Mouse (Mus musculus): ENCODE data around the gene Ppp1r14a. TPM values are rescaled to one million over a fixed set of nuclear protein-coding genes. Genes with fewer than 3 reads are reported as not detected.

The Ppp1r14a gene
- polyA plus RNA-seq, 1 experiment from 2014 or later = 17.0 TPM

DNA sequence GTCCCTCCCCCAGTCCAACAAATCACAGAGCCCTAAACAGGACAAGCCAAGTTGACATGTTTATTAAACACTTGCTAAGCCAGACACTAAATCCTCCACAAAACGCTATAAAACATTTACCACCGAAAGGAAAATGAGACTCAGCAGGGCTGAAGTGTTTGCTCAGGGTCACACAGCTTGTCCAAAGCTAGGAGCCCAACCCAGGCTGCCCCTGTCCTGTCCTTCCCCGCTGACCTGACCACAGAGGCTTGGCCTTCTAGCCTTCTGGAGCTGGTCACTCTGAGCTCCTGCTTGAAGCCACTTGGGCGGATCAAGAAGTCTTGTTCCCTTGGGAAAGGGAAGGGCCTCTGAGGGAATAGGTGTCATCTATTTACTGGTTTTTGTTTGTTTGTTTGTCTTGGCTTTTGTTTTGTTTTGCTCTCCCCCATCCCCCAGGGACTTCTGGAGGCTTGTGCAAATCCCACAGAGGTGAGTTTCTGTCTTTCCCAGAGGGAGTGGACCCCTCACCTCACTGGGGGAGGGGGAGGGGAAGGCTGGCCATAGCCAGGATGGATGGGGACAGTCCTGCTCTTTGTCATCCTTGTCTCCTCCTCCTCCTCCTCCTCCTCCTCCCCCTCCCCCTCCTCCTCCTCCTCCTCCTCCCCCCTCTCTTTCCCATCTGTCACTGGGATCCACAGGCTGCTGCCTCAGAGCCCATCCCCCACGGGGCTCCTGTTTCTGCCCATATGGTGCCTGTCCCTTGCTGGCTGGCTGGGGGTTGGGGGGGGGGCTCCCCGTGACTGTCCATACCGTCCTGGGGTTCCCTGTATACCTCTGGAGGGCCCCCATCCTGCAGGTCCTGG, 2.7 kb downstream of the Ppp1r14a start:
- no peak for ATAC-seq (replicated peaks; ENCODE audit: insufficient number of reproducible peaks, insufficient read depth, low FRiP score, low read depth)
- WGBS = 31% methylated on average over 6 of the region's 7 CpGs
- Histone ChIP-seq H3K36me3 (no peaks in the 10 kb centered on the region), H3K9ac (no peak overlapping the region), H3K4me2 (peak overlapping the region; percentile 95; the same call in 1 of the 2 replicates), H3K4me3 (no peak overlapping the region), H3K27ac (peak overlapping the region; percentile 69), H3K4me1 (replicated peaks) (peaks cover 37% of the 10 kb centered on the region), H3K9me3 (replicated peaks) (no peaks in the 10 kb centered on the region), H3K27me3 (peaks cover 12% of the 10 kb centered on the region; the same call in 1 of the 2 replicates)

DNA sequence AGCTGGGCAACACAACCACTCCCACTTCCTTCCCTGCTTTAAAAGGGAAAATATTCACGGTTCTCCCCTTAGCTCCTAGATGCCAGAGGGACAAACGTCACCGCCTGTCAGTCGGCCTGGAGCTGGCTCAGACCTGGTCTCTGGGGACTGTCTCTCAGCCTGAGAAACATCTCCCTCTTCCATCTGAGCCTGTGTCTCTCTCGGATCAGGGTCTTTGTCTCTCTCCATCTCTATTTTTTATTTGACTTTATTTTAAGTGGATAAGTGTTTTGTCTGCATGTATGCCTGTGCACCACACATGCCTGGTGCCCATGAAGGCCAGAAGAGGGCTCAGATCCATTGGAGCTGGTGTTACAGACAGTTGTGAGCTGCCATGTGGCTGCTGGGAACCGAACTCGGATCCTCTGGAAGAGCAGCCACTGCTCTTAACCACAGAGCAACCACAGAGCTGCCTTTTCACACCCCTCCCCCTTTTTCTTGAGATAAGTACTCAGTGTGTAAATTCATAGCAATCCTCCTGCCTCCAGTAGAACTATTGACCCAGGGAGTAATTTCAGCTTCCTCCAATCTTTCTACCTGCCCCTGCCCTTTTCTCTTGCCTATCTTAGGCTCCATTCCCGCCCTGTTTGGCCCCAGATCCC, 3.5 kb downstream of the Ppp1r14a start:
- Histone ChIP-seq H3K27me3 (peaks cover 12% of the 10 kb centered on the region), H3K9me3 (replicated peaks) (no peaks in the 10 kb centered on the region), H3K9ac (no peak overlapping the region), H3K36me3 (no peaks in the 10 kb centered on the region), H3K4me1 (replicated peaks) (peaks cover 39% of the 10 kb centered on the region), H3K27ac (peak overlapping the region; percentile 65), H3K4me2 (peak overlapping the region; percentile 16; the same call in 1 of the 2 replicates), H3K4me3 (no peak overlapping the region)
- ATAC-seq (replicated peaks; ENCODE audit: insufficient number of reproducible peaks, insufficient read depth, low FRiP score, low read depth) = peak; percentile 36; the same call in 1 of the 2 replicates
- 30% methylated on average over 8 of the region's 8 CpGs for WGBS

DNA sequence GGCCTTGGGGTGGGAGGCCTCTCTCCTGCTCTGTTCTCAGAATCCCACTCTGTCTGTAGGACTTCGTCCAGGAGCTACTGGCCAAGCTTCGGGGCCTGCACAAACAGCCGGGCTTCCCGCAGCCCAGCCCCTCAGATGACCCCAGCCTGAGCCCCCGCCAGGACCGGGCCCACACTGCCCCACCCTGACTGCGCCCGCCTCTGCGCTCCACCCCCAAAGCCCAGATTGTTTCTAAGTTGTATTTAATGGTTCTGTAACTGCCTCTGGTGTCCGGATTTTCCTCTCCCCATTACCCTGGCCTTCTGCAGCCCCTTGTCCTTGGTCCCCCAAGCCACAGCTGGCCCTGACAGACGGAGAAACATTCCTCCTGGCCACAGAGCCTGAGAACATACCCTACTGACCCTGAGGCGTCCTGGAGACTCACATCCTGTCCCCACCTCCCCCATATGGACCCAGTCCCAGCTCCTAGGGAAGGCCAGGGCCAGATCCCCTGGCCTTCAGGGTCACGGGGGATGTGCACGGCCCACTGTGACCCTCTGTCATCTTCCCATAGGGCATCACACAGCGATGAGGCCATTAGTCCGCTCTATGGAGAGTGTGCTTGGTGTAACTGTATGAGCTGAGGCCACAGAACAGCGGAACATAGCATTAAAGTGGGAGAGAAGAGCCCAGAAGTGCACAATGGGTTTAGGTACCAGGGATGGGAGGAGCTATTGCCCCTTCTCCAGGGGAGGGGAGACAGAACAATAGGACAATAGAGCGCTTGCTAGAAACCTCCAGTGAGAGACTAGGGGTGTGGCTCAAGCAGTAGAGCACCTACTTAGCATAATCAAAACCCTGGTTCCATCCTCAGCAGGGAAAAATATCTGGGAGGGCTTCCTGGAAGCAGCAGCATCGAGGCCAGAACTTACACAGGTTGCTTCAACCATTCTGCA, 4.3 kb downstream of the Ppp1r14a start:
- WGBS = 45% methylated on average over 19 of the region's 19 CpGs
- ATAC-seq (replicated peaks; ENCODE audit: insufficient number of reproducible peaks, insufficient read depth, low FRiP score, low read depth) = no peak; the same call in 1 of the 2 replicates
- no peak overlapping the region for H3K4me2 ChIP-seq
- H3K4me1 ChIP-seq (replicated peaks) = peaks cover 39% of the 10 kb centered on the region
- no peaks in the 10 kb centered on the region for H3K36me3 ChIP-seq
- peaks cover 11% of the 10 kb centered on the region for H3K27me3 ChIP-seq
- H3K4me3 ChIP-seq = no peak overlapping the region
- H3K9me3 ChIP-seq (replicated peaks) = no peaks in the 10 kb centered on the region
- no peak overlapping the region for H3K9ac ChIP-seq
- H3K27ac ChIP-seq = peak overlapping the region; percentile 65

DNA sequence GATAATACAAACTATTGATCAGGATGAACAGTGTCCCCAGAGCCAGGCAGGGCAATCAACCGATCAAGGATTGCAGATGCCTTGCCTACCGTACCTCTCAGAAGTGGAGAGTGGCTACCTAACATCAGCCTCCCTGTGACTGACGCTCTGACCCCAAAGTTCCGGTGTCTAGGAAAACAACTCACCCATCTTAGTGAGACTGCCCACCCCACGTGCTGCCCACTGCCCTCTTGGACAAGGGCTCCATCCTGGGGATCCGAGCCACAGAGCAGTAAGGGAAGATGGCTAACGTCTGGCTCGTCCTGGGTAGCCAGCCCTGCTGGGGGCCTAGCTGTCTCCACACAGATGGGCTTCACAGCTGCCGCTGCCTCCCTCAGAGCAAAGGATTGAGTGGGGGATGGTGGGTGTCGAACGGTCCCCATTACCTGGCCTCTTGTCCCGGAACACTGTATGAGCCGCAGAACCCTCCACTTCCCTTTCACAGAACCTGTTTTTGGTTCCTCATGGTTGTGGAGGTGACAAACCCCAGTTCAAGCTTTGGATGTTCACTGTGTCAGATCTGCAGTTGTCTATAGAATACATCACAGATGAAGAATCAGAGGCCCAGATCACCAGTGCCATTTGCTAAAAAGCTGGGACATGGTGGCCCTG, 5.1 kb downstream of the Ppp1r14a start:
- Histone ChIP-seq H3K4me2 (no peak overlapping the region), H3K9ac (no peak overlapping the region), H3K36me3 (no peaks in the 10 kb centered on the region), H3K27me3 (peaks cover 8% of the 10 kb centered on the region), H3K4me1 (replicated peaks) (peaks cover 31% of the 10 kb centered on the region), H3K9me3 (replicated peaks) (no peaks in the 10 kb centered on the region), H3K4me3 (no peak overlapping the region), H3K27ac (no peak overlapping the region)
- ATAC-seq (replicated peaks; ENCODE audit: insufficient number of reproducible peaks, insufficient read depth, low FRiP score, low read depth) = no peak
- WGBS = 66% methylated on average over 13 of the region's 13 CpGs

DNA sequence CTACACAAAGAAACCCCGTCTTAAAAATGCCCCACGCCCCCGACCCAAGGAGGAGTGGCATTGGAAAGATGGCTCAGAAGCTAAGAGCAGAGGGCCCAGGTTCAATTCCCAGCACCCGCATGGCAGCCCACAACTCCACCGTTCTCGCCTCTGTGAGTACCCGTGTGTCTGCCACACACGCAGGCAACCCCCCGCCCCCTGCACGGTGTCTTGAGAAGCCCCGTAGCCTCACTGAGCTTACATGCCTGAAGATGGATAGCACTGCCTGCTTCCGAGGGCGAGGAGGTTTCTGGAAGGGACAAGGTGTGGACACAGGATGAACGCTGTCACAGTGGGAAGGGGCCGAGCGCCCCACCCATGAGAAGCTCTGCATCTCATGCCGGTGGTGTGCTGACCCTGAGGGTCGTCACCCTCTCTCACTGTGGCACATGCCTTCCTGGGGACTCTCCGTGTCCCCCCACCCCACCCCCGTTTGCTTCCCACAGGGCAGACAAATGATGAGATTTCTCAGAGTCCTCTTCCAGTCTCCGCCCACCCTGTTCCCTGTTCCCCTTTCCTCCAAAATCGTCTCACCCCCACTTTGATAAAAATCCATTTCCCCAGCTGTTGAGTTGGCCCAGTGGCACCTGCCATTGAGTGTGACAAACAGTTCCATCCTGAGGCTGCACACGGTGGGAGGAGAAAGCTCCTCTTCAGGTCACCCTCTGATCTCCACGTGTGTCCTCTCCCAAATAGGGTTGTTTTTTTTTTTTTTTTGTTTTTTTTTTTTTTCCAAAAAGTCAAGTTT, 6.9 kb downstream of the Ppp1r14a start:
- no peaks in the 10 kb centered on the region for H3K9me3 ChIP-seq (replicated peaks)
- WGBS = 72% methylated on average over 24 of the region's 24 CpGs
- H3K4me1 ChIP-seq (replicated peaks) = peaks cover 17% of the 10 kb centered on the region
- H3K4me2 ChIP-seq = no peak overlapping the region
- ATAC-seq (replicated peaks; ENCODE audit: insufficient number of reproducible peaks, insufficient read depth, low FRiP score, low read depth) = no peak
- H3K4me3 ChIP-seq = no peak overlapping the region
- H3K9ac ChIP-seq = no peak overlapping the region
- H3K27me3 ChIP-seq = peaks cover 18% of the 10 kb centered on the region
- H3K36me3 ChIP-seq = no peaks in the 10 kb centered on the region
- H3K27ac ChIP-seq = no peak overlapping the region

DNA sequence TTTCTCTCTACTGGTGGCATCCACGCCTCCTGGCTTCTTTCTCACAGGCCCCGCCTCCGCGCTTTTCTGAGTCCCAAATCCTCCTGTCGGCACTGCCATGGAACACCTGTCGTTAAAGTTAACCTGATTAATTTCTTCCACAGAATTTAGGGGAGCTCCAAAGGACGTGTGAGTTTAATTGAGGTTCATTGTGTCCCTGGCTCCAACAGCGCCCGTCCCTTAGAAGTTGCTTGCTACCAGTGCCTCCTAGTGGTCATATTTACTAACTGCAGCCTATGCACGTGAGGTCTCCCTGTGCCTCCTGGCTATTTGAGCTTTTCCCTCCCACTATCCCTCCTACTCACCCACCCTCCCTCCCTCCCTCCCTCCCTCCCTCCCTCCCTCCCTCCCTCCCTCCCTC, 7.9 kb downstream of the Ppp1r14a start:
- H3K9me3 ChIP-seq (replicated peaks) = no peaks in the 10 kb centered on the region
- peaks cover 22% of the 10 kb centered on the region for H3K27me3 ChIP-seq
- H3K27ac ChIP-seq = no peak overlapping the region
- WGBS = 10% methylated on average over 10 of the region's 10 CpGs
- peaks cover 13% of the 10 kb centered on the region for H3K4me1 ChIP-seq (replicated peaks)
- no peaks in the 10 kb centered on the region for H3K36me3 ChIP-seq
- no peak overlapping the region for H3K4me2 ChIP-seq
- no peak overlapping the region for H3K4me3 ChIP-seq
- no peak overlapping the region for H3K9ac ChIP-seq
- no peak for ATAC-seq (replicated peaks; ENCODE audit: insufficient number of reproducible peaks, insufficient read depth, low FRiP score, low read depth)

DNA sequence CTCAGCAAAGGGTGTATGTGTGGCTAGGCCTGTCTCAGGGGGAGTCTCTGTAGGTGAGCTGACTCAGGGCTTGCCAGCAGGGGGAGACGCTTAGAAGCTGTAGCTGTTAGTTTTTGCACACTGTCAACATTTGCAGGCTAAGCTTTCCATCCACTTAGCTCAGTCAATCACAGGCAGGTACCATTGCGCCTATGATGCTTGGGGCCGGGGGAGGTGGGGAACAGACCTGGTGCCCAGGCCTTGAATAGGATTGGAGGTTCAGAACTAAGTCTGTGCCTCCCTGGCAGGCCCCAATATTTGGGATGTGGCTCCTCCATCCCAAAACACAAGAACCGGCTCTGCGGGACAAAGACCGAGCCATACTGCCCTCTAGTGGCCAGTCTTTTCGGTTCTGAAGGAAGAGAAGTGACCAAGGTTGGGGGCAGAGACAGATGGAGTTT, 12.0 kb downstream of the Ppp1r14a start:
- Histone ChIP-seq H3K27ac (no peak overlapping the region), H3K9ac (no peak overlapping the region), H3K4me3 (no peak overlapping the region), H3K9me3 (replicated peaks) (no peaks in the 10 kb centered on the region), H3K27me3 (peaks cover 63% of the 10 kb centered on the region), H3K4me1 (replicated peaks) (peaks cover 26% of the 10 kb centered on the region), H3K4me2 (no peak overlapping the region), H3K36me3 (no peaks in the 10 kb centered on the region)
- 2% methylated on average over 7 of the region's 7 CpGs for WGBS
- no peak for ATAC-seq (replicated peaks; ENCODE audit: insufficient number of reproducible peaks, insufficient read depth, low FRiP score, low read depth)

DNA sequence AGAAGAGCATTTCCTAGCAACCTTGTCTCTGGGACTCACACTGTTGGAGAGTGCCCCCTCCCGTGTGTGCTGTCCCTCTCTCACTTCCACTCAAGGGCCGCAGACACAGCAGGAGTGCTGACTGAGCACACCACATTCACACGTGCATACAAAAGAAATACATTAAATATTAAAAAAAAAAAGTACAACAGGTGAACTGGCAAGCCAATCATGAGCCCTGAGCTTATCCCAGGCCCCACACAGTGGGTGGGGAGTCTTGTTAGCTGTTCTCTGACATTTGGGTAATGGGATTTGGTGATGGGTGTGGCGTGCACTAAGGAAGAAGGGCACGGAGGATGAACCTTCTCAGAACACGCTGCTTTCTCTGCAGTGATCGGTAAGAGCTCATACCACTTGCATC, 13.5 kb downstream of the Ppp1r14a start:
- ATAC-seq (replicated peaks; ENCODE audit: insufficient number of reproducible peaks, insufficient read depth, low FRiP score, low read depth) = no peak
- Histone ChIP-seq H3K27ac (no peak overlapping the region), H3K4me3 (no peak overlapping the region), H3K27me3 (peaks cover 67% of the 10 kb centered on the region), H3K9ac (no peak overlapping the region), H3K36me3 (no peaks in the 10 kb centered on the region), H3K4me1 (replicated peaks) (peaks cover 29% of the 10 kb centered on the region), H3K9me3 (replicated peaks) (no peaks in the 10 kb centered on the region), H3K4me2 (no peak overlapping the region)
- 57% methylated on average over 7 of the region's 7 CpGs for WGBS

DNA sequence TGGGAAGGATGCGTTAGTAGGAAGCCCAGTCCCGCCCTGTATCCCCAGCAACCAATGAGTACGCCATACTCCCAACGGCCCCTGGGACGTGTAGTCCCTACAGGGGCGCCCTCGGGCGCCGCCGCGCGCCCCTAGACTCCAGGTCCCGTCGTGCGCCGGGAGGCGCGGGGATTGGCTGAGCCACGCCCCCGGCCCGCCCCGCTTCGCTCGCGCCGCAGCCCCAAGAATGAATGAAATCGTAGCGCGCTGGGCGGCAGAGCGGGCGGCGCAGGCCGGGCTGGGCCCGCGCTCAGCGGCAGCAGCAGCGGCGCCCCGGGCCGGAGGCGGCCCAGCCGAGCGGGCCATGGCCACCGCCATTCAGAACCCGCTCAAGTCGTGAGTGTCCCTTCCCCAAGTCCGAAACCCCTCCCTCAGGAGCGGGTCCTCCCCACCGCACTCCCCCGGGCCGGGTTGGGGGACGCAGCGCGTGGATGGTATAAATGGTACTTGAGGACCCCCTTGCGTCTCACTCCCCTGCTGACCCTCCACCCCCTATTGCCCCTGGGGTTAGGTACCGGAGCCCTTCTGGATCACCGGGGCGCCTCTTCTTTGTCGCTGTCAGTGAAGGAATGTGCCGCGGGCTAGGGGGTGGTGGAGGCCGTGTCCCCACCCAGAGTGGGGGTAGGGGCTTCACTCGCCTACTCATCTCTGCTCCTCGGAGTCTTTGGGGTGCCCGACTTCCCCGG, 14.8 kb downstream of the Ppp1r14a start, which contains the start of gene Dpf1:
Gene Dpf1 (plus strand): TSS at position 214 of the 725 bp plus-strand sequence.
- H3K27me3 ChIP-seq = peaks cover 72% of the 10 kb centered on the region
- H3K36me3 ChIP-seq = no peaks in the 10 kb centered on the region
- peak within 1 kb of the TSS; percentile 43 for H3K9ac ChIP-seq
- no peak within 1 kb of the TSS for H3K27ac ChIP-seq
- H3K4me3 ChIP-seq = peak within 1 kb of the TSS; percentile 61
- H3K4me1 ChIP-seq (replicated peaks) = peaks cover 35% of the 10 kb centered on the region
- under 1% methylated on average over 67 of the region's 67 CpGs for WGBS
- ATAC-seq (replicated peaks; ENCODE audit: insufficient number of reproducible peaks, insufficient read depth, low FRiP score, low read depth) = peak; percentile 80
- no peaks in the 10 kb centered on the region for H3K9me3 ChIP-seq (replicated peaks)
- peak within 1 kb of the TSS; percentile 97 for H3K4me2 ChIP-seq
